Mouse (Mus musculus): Measurements from ENCODE around the gene Lmntd1. TPM values are rescaled to one million over a fixed set of nuclear protein-coding genes. Genes with fewer than 3 reads are reported as not detected.

Lmntd1 gene
- total and polyA plus RNA-seq, 3 experiments, result 0.08 to 0.43 (median 0.26) TPM

- Histone ChIP-seq H3K9ac (ENCODE audit: insufficient read depth, low read depth) (no peak overlapping the region), H3K27ac (ENCODE audit: insufficient read depth, low read depth) (no peak overlapping the region), H3K36me3 (replicated peaks in 1 of 2; ENCODE audit: control insufficient read depth in 1 of 2, insufficient read depth in 1 of 2, low read length in 1 of 2) (no peaks in the 10 kb centered on the region), H3K4me3 (replicated peaks in 1 of 3; ENCODE audit: low read depth in 2 of 3, low read length in 2 of 3, poor library complexity in 1 of 3) (no peak overlapping the region), H3K4me2 (ENCODE audit: insufficient read depth, low read depth, poor library complexity, severe bottlenecking) (no peak overlapping the region), H3K79me2 (replicated peaks; ENCODE audit: control insufficient read depth, extremely low read depth, insufficient read depth, poor library complexity, severe bottlenecking) (no peaks in the 10 kb centered on the region), H3K9me3 (replicated peaks; ENCODE audit: low read length) (no peaks in the 10 kb centered on the region), H3K4me1 (ENCODE audit: control insufficient read depth in 1 of 2, insufficient read depth in 2 of 2) (0 out of 4 replicates have a peak, but pooled peaks cover 0 to 2% of the 10 kb centered on the region in 2 experiments), H3K27me3 (replicated peaks) (no peaks in the 10 kb centered on the region)
- DNase-seq (ENCODE audit: extremely low read depth), result no peak
- dilution Hi-C loops (cut with MboI; ENCODE audit: extremely low pct_ligation_motif_present, extremely low pct_unique_long_range_greater_than_20kb, low sequenced_read_pairs), result no loop called here
- TF ChIP-seq BHLHE40 (IDR thresholded peaks at IDR 0.05; ENCODE audit: low read depth, low read length) (no peak), MYC (IDR thresholded peaks at IDR 0.05; ENCODE audit: low read depth, low read length) (no peak), TBP (conservative IDR thresholded peaks at IDR 0.05; ENCODE audit: low read depth, low read length) (no peak), RCOR1 (conservative IDR thresholded peaks at IDR 0.05; ENCODE audit: low read depth, low read length) (no peak), TCF12 (IDR thresholded peaks at IDR 0.05; ENCODE audit: low read depth, low read length) (no peak), PAX5 (IDR thresholded peaks at IDR 0.05; ENCODE audit: low read length) (no peak), HCFC1 (IDR thresholded peaks at IDR 0.05; ENCODE audit: low read depth, low read length) (no peak), SMC3 (IDR thresholded peaks at IDR 0.05; ENCODE audit: low read depth, low read length) (no peak)
- in situ Hi-C loops (cut with MboI; ENCODE audit: low pct_ligation_motif_present, low pct_unique_long_range_greater_than_20kb, low sequenced_read_pairs), result no loop called here
These were observed 195.3 kb downstream of the Lmntd1 start for GRCm38 (mm10) chr6:145418856-145419255.

GRCm38 (mm10) chr6:145417720-145418440 lies 196.2 kb downstream of the Lmntd1 start:
- dilution Hi-C loops (cut with MboI; ENCODE audit: extremely low pct_ligation_motif_present, extremely low pct_unique_long_range_greater_than_20kb, low sequenced_read_pairs) (no loop called here), in situ Hi-C loops (cut with MboI; ENCODE audit: low pct_ligation_motif_present, low pct_unique_long_range_greater_than_20kb, low sequenced_read_pairs) (no loop called here)
- Histone ChIP-seq H3K9me3 (replicated peaks; ENCODE audit: low read length) (no peaks in the 10 kb centered on the region), H3K4me1 (ENCODE audit: control insufficient read depth in 1 of 2, insufficient read depth in 2 of 2) (0 out of 4 replicates have a peak, but pooled peaks cover 0 to 2% of the 10 kb centered on the region in 2 experiments), H3K4me2 (ENCODE audit: insufficient read depth, low read depth, poor library complexity, severe bottlenecking) (no peak overlapping the region), H3K4me3 (replicated peaks in 1 of 3; ENCODE audit: low read depth in 2 of 3, low read length in 2 of 3, poor library complexity in 1 of 3) (no peak overlapping the region), H3K36me3 (replicated peaks in 1 of 2; ENCODE audit: control insufficient read depth in 1 of 2, insufficient read depth in 1 of 2, low read length in 1 of 2) (no peaks in the 10 kb centered on the region), H3K79me2 (replicated peaks; ENCODE audit: control insufficient read depth, extremely low read depth, insufficient read depth, poor library complexity, severe bottlenecking) (no peaks in the 10 kb centered on the region), H3K9ac (ENCODE audit: insufficient read depth, low read depth) (no peak overlapping the region), H3K27me3 (replicated peaks) (no peaks in the 10 kb centered on the region), H3K27ac (ENCODE audit: insufficient read depth, low read depth) (no peak overlapping the region)
- no peak for TF ChIP-seq RAD21 (IDR thresholded peaks at IDR 0.05; ENCODE audit: low read depth, low read length)
- no peak for TF ChIP-seq TBP (conservative IDR thresholded peaks at IDR 0.05; ENCODE audit: low read depth, low read length)
- no peak for TF ChIP-seq MAFK (IDR thresholded peaks at IDR 0.05; ENCODE audit: insufficient replicate concordance, low read length)
- TF ChIP-seq MEF2A (IDR thresholded peaks at IDR 0.05; ENCODE audit: borderline replicate concordance, low read depth, low read length), result no peak
- no peak for TF ChIP-seq USF2 (conservative IDR thresholded peaks at IDR 0.05; ENCODE audit: low read depth, low read length)
- no peak for TF ChIP-seq MXI1 (IDR thresholded peaks at IDR 0.05; ENCODE audit: low read depth, low read length)
- no peak for TF ChIP-seq MYC (IDR thresholded peaks at IDR 0.05; ENCODE audit: low read depth, low read length)
- TF ChIP-seq ZNF384 (IDR thresholded peaks at IDR 0.05; ENCODE audit: low read depth, low read length), result no peak
- TF ChIP-seq JUN (IDR thresholded peaks at IDR 0.05; ENCODE audit: insufficient read depth, low read depth, low read length), result no peak
- TF ChIP-seq KAT2A (IDR thresholded peaks at IDR 0.05; ENCODE audit: insufficient replicate concordance, low read length), result no peak
- TF ChIP-seq HCFC1 (IDR thresholded peaks at IDR 0.05; ENCODE audit: low read depth, low read length), result no peak
- TF ChIP-seq BHLHE40 (IDR thresholded peaks at IDR 0.05; ENCODE audit: low read depth, low read length), result no peak
- TF ChIP-seq SMC3 (IDR thresholded peaks at IDR 0.05; ENCODE audit: low read depth, low read length), result no peak
- TF ChIP-seq CTCF (conservative IDR thresholded peaks at IDR 0.05 in 1 of 2, IDR thresholded peaks at IDR 0.05 in 1 of 2; ENCODE audit: low read depth in 2 of 2, low read length in 2 of 2), result no peak
- no peak for TF ChIP-seq RCOR1 (conservative IDR thresholded peaks at IDR 0.05; ENCODE audit: low read depth, low read length)
- no peak for TF ChIP-seq UBTF (IDR thresholded peaks at IDR 0.05; ENCODE audit: low read depth, low read length)
- no peak for TF ChIP-seq ETS1 (conservative IDR thresholded peaks at IDR 0.05; ENCODE audit: low read depth, low read length)
- TF ChIP-seq MAZ (IDR thresholded peaks at IDR 0.05; ENCODE audit: low read depth, low read length), result no peak
- no peak for TF ChIP-seq CHD1 (IDR thresholded peaks at IDR 0.05; ENCODE audit: low read depth, low read length)
- TF ChIP-seq SIN3A (IDR thresholded peaks at IDR 0.05; ENCODE audit: low read length), result no peak
- DNase-seq (ENCODE audit: extremely low read depth), result no peak

All from CH12.LX (cell line).